Comparison of ENCODE assay signal across 8 mouse cellular contexts in genomic region chr6:88083672-88084071, GRCm38 (mm10). TPM values are rescaled to one million over a fixed set of nuclear protein-coding genes. Genes with fewer than 3 reads are reported as not detected.
DNase-seq lines count a peak whose midpoint lies in the region; ATAC-seq and TF ChIP-seq lines count a peak whose summit lies in the region.

No protein-coding gene starts in this region.

- H3K9ac ChIP-seq in heart, embryonic 12.5 days, result no peak overlapping the region
- H3K9ac ChIP-seq in hindbrain, embryonic 11.5 days (ENCODE audit: low read depth, low read length), result no peak overlapping the region

- no peak for TF ChIP-seq CTCF in G1E (IDR thresholded peaks at IDR 0.05; ENCODE audit: low read depth, low read length)

- peaks cover 5% of the 10 kb centered on the region; the same call in 1 of the 2 replicates for H3K36me3 ChIP-seq in heart, embryonic 12.5 days
- H3K36me3 ChIP-seq in G1E (replicated peaks) (peaks cover 28% of the 10 kb centered on the region), macrophage (ENCODE audit: inconsistent target) (0 out of 2 replicates have a peak, but pooled peaks cover 3% of the 10 kb centered on the region)
- H3K36me3 ChIP-seq in hindbrain, embryonic 11.5 days (ENCODE audit: control insufficient read depth, insufficient read depth, low read length), result no peaks in the 10 kb centered on the region

- no peak overlapping the region for H3K27ac ChIP-seq in heart, embryonic 12.5 days (ENCODE audit: poor library complexity, severe bottlenecking)
- no peak overlapping the region for H3K27ac ChIP-seq in hindbrain, embryonic 11.5 days (ENCODE audit: low read depth, low read length)
- H3K27ac ChIP-seq in macrophage, result peak overlapping the region; percentile 48

- peaks cover 20% of the 10 kb centered on the region; the same call in 1 of the 2 replicates for H3K27me3 ChIP-seq in heart, embryonic 12.5 days (replicated peaks)
- no peaks in the 10 kb centered on the region for H3K27me3 ChIP-seq in G1E (ENCODE audit: insufficient read depth, low read length)
- no peaks in the 10 kb centered on the region for H3K27me3 ChIP-seq in hindbrain, embryonic 11.5 days (ENCODE audit: control insufficient read depth, insufficient read depth, low read length)

- WGBS in heart, embryonic 12.5 days, result 69% methylated on average over 3 of the region's 3 CpGs
- 70% methylated on average over 3 of the region's 3 CpGs for WGBS in hindbrain, embryonic 11.5 days
- WGBS in macrophage (ENCODE audit: missing documents), result 75% methylated on average over 3 of the region's 3 CpGs

- peak overlapping the region; percentile 41 for H3K4me2 ChIP-seq in heart, embryonic 12.5 days
- peak overlapping the region; percentile 78; the same call in 1 of the 2 replicates for H3K4me2 ChIP-seq in hindbrain, embryonic 11.5 days (replicated peaks; ENCODE audit: low read depth, low read length)

- DNase-seq in heart, postnatal 4 days, result no peak
- DNase-seq in G1E (ENCODE audit: low spot score), result no peak
- DNase-seq in hindbrain, embryonic 11.5 days (ENCODE audit: low spot score), result no peak
- no peak for DNase-seq in frontal cortex, postnatal 25 days (ENCODE audit: low spot score in 2 of 2)
- DNase-seq in left cerebral cortex, adult 8-10 months (ENCODE audit: low spot score in 2 of 2), result no peak

- H3K79me2 ChIP-seq in macrophage (ENCODE audit: inconsistent target), result peaks cover 43% of the 10 kb centered on the region

- H3K4me1 ChIP-seq in heart, embryonic 12.5 days (replicated peaks), result peaks cover 17% of the 10 kb centered on the region
- peaks cover 43% of the 10 kb centered on the region for H3K4me1 ChIP-seq in G1E (ENCODE audit: insufficient read depth, low read depth, low read length)
- peaks cover 3% of the 10 kb centered on the region; the same call in 1 of the 2 replicates for H3K4me1 ChIP-seq in hindbrain, embryonic 11.5 days (replicated peaks; ENCODE audit: control insufficient read depth, insufficient read depth, low read length)

- no peak for ATAC-seq in heart, embryonic 12.5 days (ENCODE audit: insufficient number of reproducible peaks, low FRiP score)
- ATAC-seq in G1E (ENCODE audit: extremely low read depth, insufficient number of reproducible peaks, low FRiP score, poor library complexity, severe bottlenecking), result no peak
- peak; percentile 39; the same call in 1 of the 2 replicates for ATAC-seq in hindbrain, embryonic 11.5 days (ENCODE audit: low FRiP score)
- no peak for ATAC-seq in frontal cortex, adult (ENCODE audit: low TSS enrichment)

- H3K9me3 ChIP-seq in heart, embryonic 12.5 days (replicated peaks), result no peaks in the 10 kb centered on the region
- no peaks in the 10 kb centered on the region for H3K9me3 ChIP-seq in G1E (replicated peaks)
- H3K9me3 ChIP-seq in hindbrain, embryonic 11.5 days (ENCODE audit: control insufficient read depth, low read length), result no peaks in the 10 kb centered on the region

- H3K4me3 ChIP-seq in heart, embryonic 12.5 days, result peak overlapping the region; percentile 74
- H3K4me3 ChIP-seq in G1E (ENCODE audit: low read depth, low read length) (peak overlapping the region; percentile 100; the same call in 1 of the 2 replicates), macrophage (ENCODE audit: inconsistent target) (no peak overlapping the region)
- H3K4me3 ChIP-seq in hindbrain, embryonic 11.5 days (ENCODE audit: low read depth, low read length), result no peak overlapping the region

RNA-seq across cellular contexts. Expression of gene Rpn1, which starts 0.6 kb away (rescaled TPM):
- polyA plus RNA-seq in heart, embryonic 12.5 days (2016; fragmentation: Nextera tagmentation; extraction: Ambion mirVana), result 225 and 227 TPM in 2 replicates
- total RNA-seq in heart, postnatal 4 days (2021), result 100 to 1,000 TPM; 128 to 130 TPM
- 164 and 172 TPM in 2 replicates for total RNA-seq in G1E (2014; fragmentation: Nextera tagmentation)
- total RNA-seq in G1E (2017), result 156 and 179 TPM in 2 replicates
- polyA plus RNA-seq in G1E (2012), result 44.5 and 49.1 TPM in 2 replicates
- polyA plus RNA-seq in hindbrain, embryonic 11.5 days (2014; fragmentation: Nextera tagmentation; extraction: Ambion mirVana), result 272 and 290 TPM in 2 replicates
- total RNA-seq in macrophage (2018; cell fraction: chromatin; rRNA removed), result 10 to 100 TPM in 25 of 26 experiments, 1 to 10 TPM in 1; 9.7 to 53.5 (median 26.6) TPM
- 100 to 1,000 TPM in 4 of 26 experiments, 10 to 100 TPM in 22; 48.9 to 117 (median 81.0) TPM for total RNA-seq in macrophage (2018; cell fraction: cytosol; rRNA removed)
- total RNA-seq in macrophage (2018; cell fraction: nucleus; rRNA removed), result 100 to 1,000 TPM in 15 of 26 experiments, 10 to 100 TPM in 11; 23.6 to 218 (median 102) TPM
- 109 to 177 TPM (median 163 TPM) in 3 replicates for polyA plus RNA-seq in macrophage (2018)
- 100 to 1,000 TPM; 166 to 188 (median 171) TPM for total RNA-seq in left cerebral cortex, adult 8-10 months (2022)

RNA-seq across cellular contexts. Expression of gene Rab7, which starts 38.6 kb away (rescaled TPM):
- polyA plus RNA-seq in heart, embryonic 12.5 days (2016; fragmentation: Nextera tagmentation; extraction: Ambion mirVana), result 202 and 207 TPM in 2 replicates
- total RNA-seq in heart, postnatal 4 days (2021), result 100 to 1,000 TPM; 246 to 271 TPM
- total RNA-seq in G1E (2014; fragmentation: Nextera tagmentation), result 419 and 473 TPM in 2 replicates
- 80.7 and 101 TPM in 2 replicates for total RNA-seq in G1E (2017)
- 89.5 and 89.9 TPM in 2 replicates for polyA plus RNA-seq in G1E (2012)
- polyA plus RNA-seq in hindbrain, embryonic 11.5 days (2014; fragmentation: Nextera tagmentation; extraction: Ambion mirVana), result 273 and 288 TPM in 2 replicates
- total RNA-seq in macrophage (2018; cell fraction: chromatin; rRNA removed), result 100 to 1,000 TPM in 9 of 26 experiments, 10 to 100 TPM in 17; 55.1 to 151 (median 86.4) TPM
- total RNA-seq in macrophage (2018; cell fraction: cytosol; rRNA removed), result 100 to 1,000 TPM; 423 to 668 (median 547) TPM
- 100 to 1,000 TPM; 147 to 373 (median 239) TPM for total RNA-seq in macrophage (2018; cell fraction: nucleus; rRNA removed)
- polyA plus RNA-seq in macrophage (2018), result 571 to 1,341 TPM (median 733 TPM) in 3 replicates
- 100 to 1,000 TPM; 323 to 394 (median 346) TPM for total RNA-seq in left cerebral cortex, adult 8-10 months (2022)

Comparison
In these comparisons a context has a peak if more than half of its experiments do, and no peak if none do; other contexts are left out.
1. H3K4me3 ChIP-seq: peak in heart, embryonic 12.5 days (single experiment) and G1E (single experiment); none in hindbrain, embryonic 11.5 days (single experiment) and macrophage (single experiment).